Mouse (Mus musculus): Measurements from ENCODE around the gene Rnasel. TPM values are rescaled to one million over a fixed set of nuclear protein-coding genes. Genes with fewer than 3 reads are reported as not detected.
A peak's percentile ranks its signal among the peaks of the same experiment; 100 is the strongest.

Gene Rnasel
- total and polyA plus RNA-seq, 2 experiments from 2014 or later = 16.8 to 21.6 TPM

DNA sequence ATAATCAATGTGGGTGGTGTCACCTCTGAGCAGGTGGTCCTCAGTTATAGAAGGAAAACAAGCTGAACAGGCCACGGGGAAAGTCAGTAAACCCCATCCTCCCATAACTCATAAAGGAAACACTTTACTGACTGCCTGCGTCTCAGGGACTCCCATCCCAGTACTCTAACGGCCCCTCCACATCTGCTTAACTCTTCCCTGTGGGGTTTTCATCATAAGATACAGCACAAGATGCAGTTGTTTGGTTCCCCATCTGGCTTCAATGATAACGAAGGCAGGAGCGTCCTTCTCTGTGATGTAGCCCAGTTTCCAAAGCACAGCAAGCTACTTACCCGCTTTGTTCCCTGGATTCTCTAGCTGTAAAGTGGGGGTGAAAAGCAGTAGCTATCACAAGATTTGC, 828 bp downstream of the Rnasel start:
- DNase-seq (ENCODE audit: low spot score) (no peak), ATAC-seq (no peak)
- Histone ChIP-seq H3K9me3 (ENCODE audit: low read length) (no peaks in the 10 kb centered on the region), H3K9ac (replicated peaks; ENCODE audit: low read length) (peak overlapping the region; percentile 64), H3K36me3 (ENCODE audit: insufficient read depth, low read length) (no peaks in the 10 kb centered on the region), H3K27ac (0 out of 2 replicates have a peak overlapping the region, but pooled peaks have one; percentile 68), H3K4me3 (ENCODE audit: low read length) (peak overlapping the region; percentile 42), H3K27me3 (ENCODE audit: insufficient read depth, low read length) (no peaks in the 10 kb centered on the region), H3K4me1 (ENCODE audit: insufficient read depth, low read length) (0 out of 2 replicates have a peak, but pooled peaks cover 2% of the 10 kb centered on the region), H3K4me2 (ENCODE audit: low read depth, low read length) (peak overlapping the region; percentile 60)
- WGBS = 29% methylated on average over 6 of the region's 6 CpGs
- no peak for TF ChIP-seq CTCF (IDR thresholded peaks at IDR 0.05; ENCODE audit: low read depth)

DNA sequence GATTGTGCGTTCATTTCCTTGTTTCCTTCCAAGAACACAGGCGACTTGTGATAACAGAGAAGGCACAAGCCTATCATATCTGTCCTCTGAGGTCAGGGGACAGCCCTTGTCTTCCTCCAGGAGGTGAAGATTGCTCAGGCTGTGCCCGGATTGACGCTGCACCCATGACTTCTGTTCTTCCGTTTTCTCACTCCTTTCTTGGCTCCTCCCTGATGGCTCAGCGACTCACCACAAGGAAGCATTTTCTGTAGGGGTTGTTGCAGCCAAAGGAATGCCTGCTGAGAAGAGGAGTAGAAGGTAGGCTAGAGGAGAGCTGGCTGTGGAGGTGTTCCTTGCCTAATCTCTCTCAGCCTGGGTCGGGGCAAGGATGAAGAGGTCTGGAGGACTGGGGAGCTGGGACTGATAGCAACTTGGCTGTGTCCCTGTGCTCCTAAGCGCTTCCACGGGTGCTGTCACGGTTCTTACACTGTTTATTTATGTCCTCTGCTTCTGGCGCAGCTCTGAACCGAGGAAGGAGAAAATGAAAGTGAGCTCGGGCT, 2.6 kb downstream of the Rnasel start:
- 35% methylated on average over 13 of the region's 13 CpGs for WGBS
- peak overlapping the region; percentile 10; the same call in 1 of the 2 replicates for H3K4me3 ChIP-seq (ENCODE audit: low read length)
- ATAC-seq (no peak), DNase-seq (ENCODE audit: low spot score) (no peak)
- H3K9me3 ChIP-seq (ENCODE audit: low read length) = no peaks in the 10 kb centered on the region
- H3K36me3 ChIP-seq (ENCODE audit: insufficient read depth, low read length) = no peaks in the 10 kb centered on the region
- H3K4me1 ChIP-seq (ENCODE audit: insufficient read depth, low read length) = 0 out of 2 replicates have a peak, but pooled peaks cover 2% of the 10 kb centered on the region
- peak overlapping the region; percentile 51 for H3K4me2 ChIP-seq (ENCODE audit: low read depth, low read length)
- no peak for TF ChIP-seq CTCF (IDR thresholded peaks at IDR 0.05; ENCODE audit: low read depth)
- peak overlapping the region; percentile 37; the same call in 1 of the 2 replicates for H3K9ac ChIP-seq (replicated peaks; ENCODE audit: low read length)
- H3K27me3 ChIP-seq (ENCODE audit: insufficient read depth, low read length) = no peaks in the 10 kb centered on the region
- peak overlapping the region; percentile 48 for H3K27ac ChIP-seq

DNA sequence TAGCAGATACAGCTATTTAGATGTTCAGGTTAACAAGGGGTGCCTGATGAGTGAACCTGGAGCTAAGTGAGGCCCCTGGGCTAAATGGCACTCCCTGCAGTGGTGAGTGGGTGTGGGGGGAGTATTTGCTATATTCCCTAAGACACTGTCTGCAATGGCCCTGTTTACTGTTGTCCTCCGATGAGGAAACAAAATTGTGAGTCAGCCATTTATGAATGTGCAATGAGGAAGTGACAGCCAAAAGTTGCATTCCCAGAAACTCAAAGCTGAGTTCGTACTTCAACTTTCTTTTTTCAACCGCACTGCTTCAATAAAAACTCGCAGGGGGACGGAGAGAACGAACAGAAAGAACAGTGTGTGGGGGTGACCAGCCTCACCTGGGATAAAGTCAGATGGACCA, 3.3 kb downstream of the Rnasel start:
- Histone ChIP-seq H3K4me2 (ENCODE audit: low read depth, low read length) (peak overlapping the region; percentile 51), H3K27ac (peak overlapping the region; percentile 48; the same call in 1 of the 2 replicates), H3K4me1 (ENCODE audit: insufficient read depth, low read length) (0 out of 2 replicates have a peak, but pooled peaks cover 2% of the 10 kb centered on the region), H3K36me3 (ENCODE audit: insufficient read depth, low read length) (no peaks in the 10 kb centered on the region), H3K4me3 (ENCODE audit: low read length) (no peak overlapping the region), H3K9me3 (ENCODE audit: low read length) (no peaks in the 10 kb centered on the region), H3K27me3 (ENCODE audit: insufficient read depth, low read length) (no peaks in the 10 kb centered on the region), H3K9ac (replicated peaks; ENCODE audit: low read length) (peak overlapping the region; percentile 37)
- DNase-seq (ENCODE audit: low spot score) (no peak), ATAC-seq (no peak)
- no peak for TF ChIP-seq CTCF (IDR thresholded peaks at IDR 0.05; ENCODE audit: low read depth)
- 84% methylated on average over 6 of the region's 6 CpGs for WGBS

DNA sequence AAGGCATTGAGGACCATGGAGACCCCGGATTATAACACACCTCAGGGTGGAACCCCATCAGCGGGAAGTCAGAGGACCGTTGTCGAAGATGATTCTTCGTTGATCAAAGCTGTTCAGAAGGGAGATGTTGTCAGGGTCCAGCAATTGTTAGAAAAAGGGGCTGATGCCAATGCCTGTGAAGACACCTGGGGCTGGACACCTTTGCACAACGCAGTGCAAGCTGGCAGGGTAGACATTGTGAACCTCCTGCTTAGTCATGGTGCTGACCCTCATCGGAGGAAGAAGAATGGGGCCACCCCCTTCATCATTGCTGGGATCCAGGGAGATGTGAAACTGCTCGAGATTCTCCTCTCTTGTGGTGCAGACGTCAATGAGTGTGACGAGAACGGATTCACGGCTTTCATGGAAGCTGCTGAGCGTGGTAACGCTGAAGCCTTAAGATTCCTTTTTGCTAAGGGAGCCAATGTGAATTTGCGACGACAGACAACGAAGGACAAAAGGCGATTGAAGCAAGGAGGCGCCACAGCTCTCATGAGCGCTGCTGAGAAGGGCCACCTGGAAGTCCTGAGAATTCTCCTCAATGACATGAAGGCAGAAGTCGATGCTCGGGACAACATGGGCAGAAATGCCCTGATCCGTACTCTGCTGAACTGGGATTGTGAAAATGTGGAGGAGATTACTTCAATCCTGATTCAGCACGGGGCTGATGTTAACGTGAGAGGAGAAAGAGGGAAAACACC, 4.7 kb downstream of the Rnasel start:
- no peaks in the 10 kb centered on the region for H3K9me3 ChIP-seq (ENCODE audit: low read length)
- H3K36me3 ChIP-seq (ENCODE audit: insufficient read depth, low read length) = no peaks in the 10 kb centered on the region
- ATAC-seq = no peak
- H3K27ac ChIP-seq = no peak overlapping the region
- no peak overlapping the region for H3K4me3 ChIP-seq (ENCODE audit: low read length)
- TF ChIP-seq CTCF (IDR thresholded peaks at IDR 0.05; ENCODE audit: low read depth) = no peak
- WGBS = 71% methylated on average over 25 of the region's 25 CpGs
- no peaks in the 10 kb centered on the region for H3K4me1 ChIP-seq (ENCODE audit: insufficient read depth, low read length)
- no peak overlapping the region for H3K4me2 ChIP-seq (ENCODE audit: low read depth, low read length)
- DNase-seq (ENCODE audit: low spot score) = no peak
- H3K27me3 ChIP-seq (ENCODE audit: insufficient read depth, low read length) = no peaks in the 10 kb centered on the region
- no peak overlapping the region for H3K9ac ChIP-seq (replicated peaks; ENCODE audit: low read length)

DNA sequence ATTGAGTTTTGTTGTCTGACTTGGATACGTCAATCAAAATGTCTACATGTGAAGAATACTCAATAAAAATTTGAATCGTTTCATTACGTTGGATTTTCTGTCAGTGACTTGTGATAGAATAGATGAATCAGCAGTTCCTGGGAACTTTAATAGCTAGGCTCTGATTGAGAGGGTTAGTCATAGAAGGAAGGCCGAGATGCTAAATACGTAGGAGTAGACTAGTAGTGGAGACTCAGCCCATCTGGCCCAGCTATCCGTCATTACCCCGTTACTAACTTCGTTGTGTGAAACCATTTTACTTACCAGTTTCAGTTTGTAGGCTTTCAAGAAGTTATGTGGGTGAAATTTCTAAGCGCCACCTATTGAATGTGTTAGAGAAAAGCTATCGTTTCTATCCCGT, 14.9 kb downstream of the Rnasel start:
- Histone ChIP-seq H3K36me3 (ENCODE audit: insufficient read depth, low read length) (no peaks in the 10 kb centered on the region; the same call in 1 of the 2 replicates), H3K4me3 (ENCODE audit: low read length) (no peak overlapping the region), H3K4me1 (ENCODE audit: insufficient read depth, low read length) (no peaks in the 10 kb centered on the region), H3K9ac (replicated peaks; ENCODE audit: low read length) (no peak overlapping the region), H3K27ac (no peak overlapping the region), H3K9me3 (ENCODE audit: low read length) (no peaks in the 10 kb centered on the region), H3K4me2 (ENCODE audit: low read depth, low read length) (no peak overlapping the region), H3K27me3 (ENCODE audit: insufficient read depth, low read length) (no peaks in the 10 kb centered on the region)
- TF ChIP-seq CTCF (IDR thresholded peaks at IDR 0.05; ENCODE audit: low read depth) = no peak
- ATAC-seq (no peak), DNase-seq (ENCODE audit: low spot score) (no peak)
- WGBS = 88% methylated on average over 11 of the region's 11 CpGs

DNA sequence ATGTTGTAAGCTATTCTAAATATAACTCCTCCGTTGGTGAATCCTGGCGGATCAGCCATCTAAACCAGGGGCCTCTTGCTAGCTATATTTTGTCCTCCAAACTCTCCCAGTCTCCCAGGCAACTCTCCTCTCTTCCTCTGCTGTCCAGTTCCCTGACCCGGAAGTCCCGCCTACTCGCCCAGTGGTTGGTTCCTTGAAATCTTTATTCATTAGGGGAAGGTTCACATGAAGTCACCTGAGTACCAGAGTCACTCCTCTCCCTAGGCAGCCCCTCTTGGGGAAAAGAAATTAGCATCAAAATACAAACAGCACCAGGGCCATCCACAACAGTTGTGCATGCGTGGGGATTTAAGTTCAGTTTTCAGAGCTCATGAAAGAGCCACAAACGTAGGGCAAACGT, 17.1 kb downstream of the Rnasel start:
- Histone ChIP-seq H3K36me3 (ENCODE audit: insufficient read depth, low read length) (no peaks in the 10 kb centered on the region; the same call in 1 of the 2 replicates), H3K27ac (no peak overlapping the region), H3K4me2 (ENCODE audit: low read depth, low read length) (no peak overlapping the region), H3K4me1 (ENCODE audit: insufficient read depth, low read length) (no peaks in the 10 kb centered on the region), H3K9ac (replicated peaks; ENCODE audit: low read length) (no peak overlapping the region), H3K4me3 (ENCODE audit: low read length) (no peak overlapping the region), H3K27me3 (ENCODE audit: insufficient read depth, low read length) (no peaks in the 10 kb centered on the region), H3K9me3 (ENCODE audit: low read length) (no peaks in the 10 kb centered on the region)
- ATAC-seq (no peak), DNase-seq (ENCODE audit: low spot score) (no peak)
- 37% methylated on average over 8 of the region's 8 CpGs for WGBS
- no peak for TF ChIP-seq CTCF (IDR thresholded peaks at IDR 0.05; ENCODE audit: low read depth)

DNA sequence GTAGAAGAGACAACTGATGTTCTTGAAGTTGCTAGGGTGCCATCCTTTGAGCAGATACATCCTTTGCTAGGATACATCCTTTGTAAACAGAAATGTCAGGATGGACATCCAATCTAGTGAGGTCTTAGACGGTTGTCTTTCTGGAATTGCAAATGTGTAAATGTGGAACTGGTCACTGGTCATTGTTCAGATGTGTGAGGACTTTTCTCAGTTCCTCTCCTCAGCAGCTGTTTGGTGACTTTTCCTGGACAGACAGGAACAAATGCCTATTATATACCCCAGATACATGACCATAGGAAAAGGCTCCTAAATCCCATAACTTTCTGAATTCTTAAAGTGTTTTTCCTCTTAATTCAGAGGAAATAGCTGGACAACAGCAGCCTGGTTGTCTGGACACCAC, 18.1 kb downstream of the Rnasel start:
- no peaks in the 10 kb centered on the region for H3K9me3 ChIP-seq (ENCODE audit: low read length)
- ATAC-seq = no peak
- no peaks in the 10 kb centered on the region; the same call in 1 of the 2 replicates for H3K36me3 ChIP-seq (ENCODE audit: insufficient read depth, low read length)
- TF ChIP-seq CTCF (IDR thresholded peaks at IDR 0.05; ENCODE audit: low read depth) = no peak
- no peak for DNase-seq (ENCODE audit: low spot score)
- H3K4me2 ChIP-seq (ENCODE audit: low read depth, low read length) = no peak overlapping the region
- H3K4me1 ChIP-seq (ENCODE audit: insufficient read depth, low read length) = no peaks in the 10 kb centered on the region
- H3K27me3 ChIP-seq (ENCODE audit: insufficient read depth, low read length) = no peaks in the 10 kb centered on the region
- 84% methylated on average over 1 of the region's 1 CpGs for WGBS
- no peak overlapping the region for H3K9ac ChIP-seq (replicated peaks; ENCODE audit: low read length)
- H3K27ac ChIP-seq = no peak overlapping the region
- H3K4me3 ChIP-seq (ENCODE audit: low read length) = no peak overlapping the region
